Mouse (Mus musculus): Measurements from ENCODE around the gene Actl9. TPM values are rescaled to one million over a fixed set of nuclear protein-coding genes. Genes with fewer than 3 reads are reported as not detected.

The Actl9 gene
- not detected in 2 replicates for polyA plus RNA-seq (2015; fragmentation: Nextera tagmentation; extraction: Ambion mirVana)

GRCm38 (mm10) chr17:33432019-33432946 lies at the start of gene Actl9:
Gene Actl9 (plus strand): TSS chr17:33432896.
- H3K9me3 ChIP-seq = no peaks in the 10 kb centered on the region
- WGBS = 93% methylated on average over 3 of the region's 3 CpGs
- no peak within 1 kb of the TSS for H3K27ac ChIP-seq
- H3K27me3 ChIP-seq = no peaks in the 10 kb centered on the region
- no peaks in the 10 kb centered on the region for H3K36me3 ChIP-seq
- no peak within 1 kb of the TSS for H3K9ac ChIP-seq
- H3K4me3 ChIP-seq = no peak within 1 kb of the TSS
- no peak within 1 kb of the TSS for H3K4me2 ChIP-seq
- H3K4me1 ChIP-seq (replicated peaks) = no peaks in the 10 kb centered on the region
- no peak for ATAC-seq (ENCODE audit: low FRiP score)

- no peak overlapping the region for H3K27ac ChIP-seq
- H3K4me3 ChIP-seq = no peak overlapping the region
- no peaks in the 10 kb centered on the region for H3K9me3 ChIP-seq
- 0 out of 2 replicates have a peak, but pooled peaks cover 2% of the 10 kb centered on the region for H3K4me1 ChIP-seq (replicated peaks)
- no peak for ATAC-seq (ENCODE audit: low FRiP score)
- H3K27me3 ChIP-seq = no peaks in the 10 kb centered on the region
- no peak overlapping the region for H3K4me2 ChIP-seq
- H3K9ac ChIP-seq = no peak overlapping the region
- peaks cover 51% of the 10 kb centered on the region for H3K36me3 ChIP-seq
These were observed 47.0 kb upstream of the Actl9 start for GRCm38 (mm10) chr17:33385705-33386104.

- Histone ChIP-seq H3K36me3 (no peaks in the 10 kb centered on the region), H3K4me3 (no peak overlapping the region), H3K4me2 (no peak overlapping the region), H3K27me3 (no peaks in the 10 kb centered on the region), H3K4me1 (replicated peaks) (peaks cover 15% of the 10 kb centered on the region), H3K27ac (no peak overlapping the region), H3K9ac (no peak overlapping the region), H3K9me3 (no peaks in the 10 kb centered on the region)
- no peak for ATAC-seq (ENCODE audit: low FRiP score)
- 97% methylated on average over 5 of the region's 5 CpGs for WGBS
These were observed 40.4 kb upstream of the Actl9 start for GRCm38 (mm10) chr17:33392271-33392670.

- WGBS = under 1% methylated on average over 44 of the region's 44 CpGs
- Histone ChIP-seq H3K4me3 (peak within 1 kb of the TSS; percentile 86), H3K9me3 (no peaks in the 10 kb centered on the region), H3K36me3 (no peaks in the 10 kb centered on the region), H3K27ac (peak within 1 kb of the TSS; percentile 86), H3K4me2 (peak within 1 kb of the TSS; percentile 74), H3K9ac (peak within 1 kb of the TSS; percentile 80), H3K27me3 (no peaks in the 10 kb centered on the region), H3K4me1 (replicated peaks) (peaks cover 13% of the 10 kb centered on the region)
- ATAC-seq (ENCODE audit: low FRiP score) = peak; percentile 100
These were observed 38.3 kb upstream of the Actl9 start, which contains the start of gene Zfp101 for GRCm38 (mm10) chr17:33394182-33395034. Gene Zfp101 (minus strand): TSS chr17:33394641.

- no peaks in the 10 kb centered on the region for H3K27me3 ChIP-seq
- H3K9me3 ChIP-seq = no peaks in the 10 kb centered on the region
- WGBS = 75% methylated on average over 1 of the region's 1 CpGs
- H3K9ac ChIP-seq = no peak overlapping the region
- H3K4me1 ChIP-seq (replicated peaks) = no peaks in the 10 kb centered on the region
- H3K4me3 ChIP-seq = no peak overlapping the region
- H3K4me2 ChIP-seq = no peak overlapping the region
- no peaks in the 10 kb centered on the region for H3K36me3 ChIP-seq
- no peak for ATAC-seq (ENCODE audit: low FRiP score)
- H3K27ac ChIP-seq = no peak overlapping the region
These were observed 6.5 kb downstream of the Actl9 start for GRCm38 (mm10) chr17:33439148-33439547.

- Histone ChIP-seq H3K36me3 (no peaks in the 10 kb centered on the region), H3K4me1 (replicated peaks) (no peaks in the 10 kb centered on the region), H3K27me3 (no peaks in the 10 kb centered on the region), H3K9me3 (no peaks in the 10 kb centered on the region), H3K27ac (no peak overlapping the region), H3K4me2 (no peak overlapping the region), H3K4me3 (no peak overlapping the region), H3K9ac (no peak overlapping the region)
- ATAC-seq (ENCODE audit: low FRiP score) = no peak
- 83% methylated on average over 5 of the region's 5 CpGs for WGBS
These were observed 7.2 kb downstream of the Actl9 start for GRCm38 (mm10) chr17:33439922-33440321.

GRCm38 (mm10) chr17:33441159-33441558 lies 8.5 kb downstream of the Actl9 start:
- no peak for ATAC-seq (ENCODE audit: low FRiP score)
- Histone ChIP-seq H3K27me3 (no peaks in the 10 kb centered on the region), H3K4me1 (replicated peaks) (no peaks in the 10 kb centered on the region), H3K36me3 (no peaks in the 10 kb centered on the region), H3K4me3 (no peak overlapping the region), H3K9ac (no peak overlapping the region), H3K27ac (no peak overlapping the region), H3K4me2 (no peak overlapping the region), H3K9me3 (no peaks in the 10 kb centered on the region)

- H3K4me1 ChIP-seq (replicated peaks) = no peaks in the 10 kb centered on the region
- H3K36me3 ChIP-seq = no peaks in the 10 kb centered on the region
- WGBS = 84% methylated on average over 2 of the region's 2 CpGs
- no peak overlapping the region for H3K27ac ChIP-seq
- ATAC-seq (ENCODE audit: low FRiP score) = no peak
- no peaks in the 10 kb centered on the region for H3K9me3 ChIP-seq
- H3K27me3 ChIP-seq = no peaks in the 10 kb centered on the region
- H3K9ac ChIP-seq = no peak overlapping the region
- no peak overlapping the region for H3K4me2 ChIP-seq
- no peak overlapping the region for H3K4me3 ChIP-seq
These were observed 23.9 kb downstream of the Actl9 start for GRCm38 (mm10) chr17:33456631-33457030.

GRCm38 (mm10) chr17:33471206-33471605 lies 38.5 kb downstream of the Actl9 start:
- H3K27me3 ChIP-seq = no peaks in the 10 kb centered on the region
- no peaks in the 10 kb centered on the region for H3K9me3 ChIP-seq
- no peak overlapping the region for H3K4me3 ChIP-seq
- no peak for ATAC-seq (ENCODE audit: low FRiP score)
- no peak overlapping the region for H3K27ac ChIP-seq
- no peaks in the 10 kb centered on the region for H3K4me1 ChIP-seq (replicated peaks)
- H3K36me3 ChIP-seq = no peaks in the 10 kb centered on the region
- 73% methylated on average over 6 of the region's 6 CpGs for WGBS
- no peak overlapping the region for H3K9ac ChIP-seq
- no peak overlapping the region for H3K4me2 ChIP-seq

Other genes starting within 250 kb of the Actl9 start
- gene Olfr239, start 241.6 kb upstream of the Actl9 start, polyA plus RNA-seq (2015; fragmentation: Nextera tagmentation; extraction: Ambion mirVana) = not detected in 2 replicates
- 0.08 and 0.09 TPM in 2 replicates for gene Olfr1564, start 211.2 kb upstream of the Actl9 start, polyA plus RNA-seq (2015; fragmentation: Nextera tagmentation; extraction: Ambion mirVana)
- 23.0 and 23.3 TPM in 2 replicates for gene Zfp955a, start 177.8 kb upstream of the Actl9 start, polyA plus RNA-seq (2015; fragmentation: Nextera tagmentation; extraction: Ambion mirVana)
- 0.05 TPM in 1 of 2 replicates, not detected in the other for gene Olfr63, start 168.2 kb upstream of the Actl9 start, polyA plus RNA-seq (2015; fragmentation: Nextera tagmentation; extraction: Ambion mirVana)
- 18.4 and 18.6 TPM in 2 replicates for gene Zfp955b, start 143.4 kb upstream of the Actl9 start, polyA plus RNA-seq (2015; fragmentation: Nextera tagmentation; extraction: Ambion mirVana)
- gene Zfp81, start 74.0 kb upstream of the Actl9 start, polyA plus RNA-seq (2015; fragmentation: Nextera tagmentation; extraction: Ambion mirVana) = 14.2 and 15.6 TPM in 2 replicates
- 15.7 and 17.0 TPM in 2 replicates for gene Zfp101, start 38.3 kb upstream of the Actl9 start, polyA plus RNA-seq (2015; fragmentation: Nextera tagmentation; extraction: Ambion mirVana)
- 48.0 and 48.3 TPM in 2 replicates for gene Adamts10, start 91.3 kb downstream of the Actl9 start, polyA plus RNA-seq (2015; fragmentation: Nextera tagmentation; extraction: Ambion mirVana)
- 1.8 and 2.4 TPM in 2 replicates for gene Myo1f, start 122.8 kb downstream of the Actl9 start, polyA plus RNA-seq (2015; fragmentation: Nextera tagmentation; extraction: Ambion mirVana)
- gene Zfp414, start 196.2 kb downstream of the Actl9 start, polyA plus RNA-seq (2015; fragmentation: Nextera tagmentation; extraction: Ambion mirVana) = 68.9 and 70.0 TPM in 2 replicates
- gene Pram1, start 205.2 kb downstream of the Actl9 start, polyA plus RNA-seq (2015; fragmentation: Nextera tagmentation; extraction: Ambion mirVana) = 0.49 and 0.83 TPM in 2 replicates